Mouse (Mus musculus) testis, adult 2 months (tissue): ENCODE results near the gene Anp32e.

Experiments
- CTCF ChIP-seq: fragments of 200-500 bp; IDR thresholded peaks from 2 replicates; pipeline ENCODE4 v1.5.1; 2012; ENCODE audit warnings: low read depth, mild to moderate bottlenecking, inconsistent platforms, low read length, moderate library complexity; ENCODE audit not compliant: control insufficient read depth, insufficient read depth, insufficient replicate concordance
- POLR2A ChIP-seq: fragments of 200-500 bp; IDR thresholded peaks from 2 replicates; pipeline ENCODE4 v1.6.1; 2012; ENCODE audit warnings: low read depth, mild to moderate bottlenecking, inconsistent platforms, low read length, moderate library complexity; ENCODE audit not compliant: control insufficient read depth

- no peak for TF ChIP-seq CTCF
- no peak for TF ChIP-seq POLR2A
Measured at GRCm38 (mm10) chr3:95969277-95969676, 40.2 kb downstream of the Anp32e start.
